Mouse (Mus musculus) embryonic facial prominence, embryonic 15.5 days (tissue): ENCODE results near the gene Slc35g3. TPM values are rescaled to one million over a fixed set of nuclear protein-coding genes. Genes with fewer than 3 reads are reported as not detected.
"Not testable (repeated sequence)": the region's sequence is repeated elsewhere in the genome, so short reads cannot be mapped to it uniquely, and the experiment has no call there.

ENCODE experiments used
- ATAC-seq: fragments of 200-750 bp; cut with Nextera tagmentation; 2 replicates; pipeline ENCODE4 v1.8.0; 2017; ENCODE audit warnings: low read depth, moderate TSS enrichment; ENCODE audit not compliant: insufficient number of reproducible peaks, low FRiP score, low TSS enrichment
- H3K27ac ChIP-seq: fragments of 300-500 bp; sonication (generic); replicated peaks from 2 replicates; pipeline ENCODE4 v1.5.1; 2015; ENCODE audit warnings: mild to moderate bottlenecking, inconsistent platforms
- H3K27me3 ChIP-seq: fragments of 300-500 bp; sonication (generic); 2 replicates; pipeline ENCODE4 v1.6.1; 2015; ENCODE audit warnings: inconsistent platforms
- H3K36me3 ChIP-seq: fragments of 300-500 bp; sonication (generic); 2 replicates; pipeline ENCODE4 v1.6.1; 2015; ENCODE audit warnings: mild to moderate bottlenecking, inconsistent platforms
- H3K4me1 ChIP-seq: fragments of 300-500 bp; sonication (generic); 2 replicates; pipeline ENCODE4 v1.6.1; 2015; ENCODE audit warnings: inconsistent platforms
- H3K4me2 ChIP-seq: fragments of 300-500 bp; sonication (generic); replicated peaks from 2 replicates; pipeline ENCODE4 v1.6.1; 2015; ENCODE audit warnings: mild to moderate bottlenecking, inconsistent platforms
- H3K4me3 ChIP-seq: fragments of 300-500 bp; sonication (generic); replicated peaks from 2 replicates; pipeline ENCODE4 v1.5.1; 2015; ENCODE audit warnings: mild to moderate bottlenecking, inconsistent platforms
- H3K9ac ChIP-seq: fragments of 300-500 bp; sonication (generic); 2 replicates; pipeline ENCODE4 v1.6.1; 2015; ENCODE audit warnings: inconsistent platforms
- H3K9me3 ChIP-seq: fragments of 300-500 bp; sonication (generic); replicated peaks from 2 replicates; pipeline ENCODE4 v1.6.1; 2016; ENCODE audit warnings: inconsistent platforms
- WGBS: fragments of 180-500 bp; shearing (Covaris S2); methylation state at CpG from one replicate; pipeline ENCODE4 v1.1.7; 2015; 5-methylcytosine and 5-hydroxymethylcytosine counted together
- polyA plus RNA-seq: library from polyadenylated mRNA; unstranded; fragments of >200 nt; fragmentation: Nextera tagmentation; extraction: Ambion mirVana; gene quantifications from 2 replicates; pipeline ENCODE4 v1.2.1, GENCODE M21; 2015

Gene Slc35g3
- polyA plus RNA-seq, 1 experiment from 2014 or later: 0.15 TPM

- no peak overlapping the region for H3K27ac ChIP-seq
- no peak overlapping the region for H3K9ac ChIP-seq
- ATAC-seq: no peak
- no peak overlapping the region for H3K4me3 ChIP-seq
- H3K4me2 ChIP-seq: no peak overlapping the region
- H3K4me1 ChIP-seq: peaks cover 29% of the 10 kb centered on the region
- H3K27me3 ChIP-seq: no peaks in the 10 kb centered on the region
- no peaks in the 10 kb centered on the region for H3K9me3 ChIP-seq
- peaks cover 6% of the 10 kb centered on the region for H3K36me3 ChIP-seq
Measured at GRCm38 (mm10) chr11:69752686-69753085, 9.1 kb downstream of the Slc35g3 start.

GRCm38 (mm10) chr11:69751635-69752034 lies 10.1 kb downstream of the Slc35g3 start:
- Histone ChIP-seq H3K27ac (no peak overlapping the region), H3K4me2 (no peak overlapping the region), H3K4me1 (peaks cover 23% of the 10 kb centered on the region), H3K4me3 (no peak overlapping the region), H3K9ac (no peak overlapping the region), H3K27me3 (no peaks in the 10 kb centered on the region), H3K36me3 (peaks cover 15% of the 10 kb centered on the region), H3K9me3 (no peaks in the 10 kb centered on the region)
- no peak for ATAC-seq
- 77% methylated on average over 3 of the region's 3 CpGs for WGBS

GRCm38 (mm10) chr11:69731408-69731807 lies 30.4 kb downstream of the Slc35g3 start:
- not testable (repeated sequence) for H3K9ac ChIP-seq, H3K27ac ChIP-seq, H3K4me3 ChIP-seq, H3K9me3 ChIP-seq, H3K27me3 ChIP-seq, ATAC-seq, H3K4me2 ChIP-seq, H3K4me1 ChIP-seq
- peaks cover 32% of the 10 kb centered on the region for H3K36me3 ChIP-seq
- WGBS: 89% methylated on average over 2 of the region's 3 CpGs

DNA sequence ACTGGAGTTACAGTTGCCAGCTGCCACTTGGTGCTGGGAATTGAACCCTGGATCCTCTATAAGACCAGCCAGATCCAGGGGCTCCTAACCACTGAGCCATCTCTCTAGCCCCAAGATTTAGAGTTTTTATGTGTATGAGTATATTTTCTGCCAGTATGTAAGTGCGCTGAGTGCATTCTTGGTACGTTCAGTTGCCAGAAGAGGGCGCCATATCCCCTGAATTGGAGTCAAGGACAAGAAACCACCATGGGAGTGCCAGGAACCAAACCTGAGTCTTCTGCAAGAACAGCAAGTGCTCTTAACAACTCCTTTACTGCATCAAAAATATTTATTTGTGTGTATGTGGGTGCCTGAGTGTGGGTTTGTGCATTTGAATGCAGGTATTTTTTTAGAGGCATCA lies 32.7 kb downstream of the Slc35g3 start:
- H3K27ac ChIP-seq: no peak overlapping the region
- no peak overlapping the region for H3K9ac ChIP-seq
- H3K27me3 ChIP-seq: no peaks in the 10 kb centered on the region
- no peaks in the 10 kb centered on the region for H3K9me3 ChIP-seq
- ATAC-seq: no peak
- no peak overlapping the region for H3K4me3 ChIP-seq
- WGBS: 18% methylated on average over 3 of the region's 3 CpGs
- H3K4me1 ChIP-seq: no peaks in the 10 kb centered on the region
- H3K36me3 ChIP-seq: peaks cover 8% of the 10 kb centered on the region
- H3K4me2 ChIP-seq: no peak overlapping the region

GRCm38 (mm10) chr11:69725951-69726350 lies 35.8 kb downstream of the Slc35g3 start:
- 37% methylated on average over 5 of the region's 5 CpGs for WGBS
- Histone ChIP-seq H3K9ac (no peak overlapping the region), H3K4me2 (no peak overlapping the region), H3K4me3 (no peak overlapping the region), H3K36me3 (no peaks in the 10 kb centered on the region), H3K4me1 (no peaks in the 10 kb centered on the region), H3K27ac (no peak overlapping the region), H3K9me3 (no peaks in the 10 kb centered on the region), H3K27me3 (no peaks in the 10 kb centered on the region)
- ATAC-seq: no peak

GRCm38 (mm10) chr11:69723074-69723473 lies 38.7 kb downstream of the Slc35g3 start:
- no peaks in the 10 kb centered on the region for H3K27me3 ChIP-seq
- no peak overlapping the region for H3K27ac ChIP-seq
- 42% methylated on average over 2 of the region's 2 CpGs for WGBS
- H3K4me2 ChIP-seq: no peak overlapping the region
- no peak overlapping the region for H3K9ac ChIP-seq
- no peak for ATAC-seq
- H3K4me3 ChIP-seq: no peak overlapping the region
- H3K9me3 ChIP-seq: no peaks in the 10 kb centered on the region
- no peaks in the 10 kb centered on the region for H3K36me3 ChIP-seq
- no peaks in the 10 kb centered on the region for H3K4me1 ChIP-seq

DNA sequence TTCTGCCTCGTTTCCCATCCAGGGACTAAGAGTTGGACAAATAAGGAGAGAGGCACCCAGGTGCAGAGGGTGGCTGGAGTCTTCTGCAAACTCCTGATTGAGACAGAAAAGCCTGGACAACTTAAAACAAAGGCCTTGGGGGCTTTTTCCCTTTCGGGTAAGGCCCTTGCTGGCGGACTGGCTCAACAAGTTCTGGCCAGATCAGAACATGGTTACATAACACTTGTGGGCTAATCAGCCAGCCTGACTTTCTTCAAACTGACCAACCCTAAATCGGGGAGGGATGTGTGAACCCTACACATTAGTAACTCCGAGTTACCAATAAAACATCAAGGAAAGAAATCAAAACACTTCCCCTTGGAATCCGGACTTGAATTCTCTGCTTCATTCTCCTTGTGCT lies 40.9 kb downstream of the Slc35g3 start:
- WGBS: 63% methylated on average over 6 of the region's 6 CpGs
- no peak overlapping the region for H3K9ac ChIP-seq
- ATAC-seq: no peak

GRCm38 (mm10) chr11:69719423-69719822 lies 42.3 kb downstream of the Slc35g3 start:
- Histone ChIP-seq H3K4me1 (0 out of 2 replicates have a peak, but pooled peaks cover 5% of the 10 kb centered on the region), H3K4me2 (no peak overlapping the region), H3K4me3 (no peak overlapping the region), H3K27ac (no peak overlapping the region), H3K27me3 (no peaks in the 10 kb centered on the region), H3K9ac (no peak overlapping the region), H3K36me3 (no peaks in the 10 kb centered on the region), H3K9me3 (no peaks in the 10 kb centered on the region)
- WGBS: 74% methylated on average over 6 of the region's 6 CpGs
- ATAC-seq: no peak

More for the DNA sequence above, 40.9 kb downstream of the Slc35g3 start:
- H3K9me3 ChIP-seq: no peaks in the 10 kb centered on the region
- H3K4me2 ChIP-seq: no peak overlapping the region
- no peak overlapping the region for H3K27ac ChIP-seq
- no peak overlapping the region for H3K4me3 ChIP-seq
- no peaks in the 10 kb centered on the region for H3K27me3 ChIP-seq
- H3K36me3 ChIP-seq: no peaks in the 10 kb centered on the region
- no peaks in the 10 kb centered on the region for H3K4me1 ChIP-seq

DNA sequence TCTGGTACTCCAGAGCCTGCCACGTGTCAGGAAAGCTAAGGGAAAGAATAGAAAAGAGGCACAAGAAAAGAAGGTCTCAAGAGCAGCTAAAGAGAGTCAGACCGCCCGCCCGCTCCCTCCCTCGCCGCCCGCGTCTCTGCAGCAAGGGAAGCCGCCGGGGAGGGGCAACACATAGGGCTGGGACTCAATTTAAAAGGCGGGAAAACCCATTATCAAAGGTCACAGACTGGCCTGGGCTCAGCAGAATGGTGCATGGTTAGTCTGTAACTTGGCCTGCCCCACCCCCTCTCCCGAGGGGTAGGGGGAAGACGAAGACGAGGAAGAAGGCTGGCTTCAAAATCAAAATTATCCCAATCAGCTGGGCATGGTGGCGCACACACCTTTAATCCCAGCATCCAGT lies 43.1 kb downstream of the Slc35g3 start:
- no peak for ATAC-seq
- no peaks in the 10 kb centered on the region for H3K9me3 ChIP-seq
- no peaks in the 10 kb centered on the region for H3K36me3 ChIP-seq
- no peak overlapping the region for H3K4me3 ChIP-seq
- no peaks in the 10 kb centered on the region for H3K27me3 ChIP-seq
- WGBS: 26% methylated on average over 15 of the region's 15 CpGs
- H3K4me1 ChIP-seq: 0 out of 2 replicates have a peak, but pooled peaks cover 5% of the 10 kb centered on the region
- H3K4me2 ChIP-seq: 0 out of 2 replicates have a peak overlapping the region, but pooled peaks have one; percentile 8
- H3K27ac ChIP-seq: no peak overlapping the region
- no peak overlapping the region for H3K9ac ChIP-seq

DNA sequence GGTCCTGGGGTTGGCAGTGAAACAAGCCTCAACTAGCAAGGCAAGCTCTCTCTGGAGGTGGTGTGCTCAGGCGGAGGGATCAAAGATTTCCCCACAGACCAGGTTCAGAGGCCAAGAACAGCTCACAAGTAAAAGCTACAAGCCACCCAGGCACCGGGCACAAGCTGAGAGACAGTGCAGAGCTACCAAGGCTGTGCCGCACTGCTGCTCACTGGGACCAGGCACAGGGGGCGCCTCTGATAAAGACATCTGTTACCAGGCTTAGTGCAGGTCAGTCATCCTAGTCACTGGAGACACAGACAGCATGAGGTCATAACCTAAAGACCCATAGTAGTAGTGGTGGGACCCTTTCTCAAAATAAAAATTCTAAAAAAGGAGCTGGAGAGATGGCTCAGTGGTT lies 44.8 kb downstream of the Slc35g3 start:
- H3K4me2 ChIP-seq: no peak overlapping the region
- no peak overlapping the region for H3K27ac ChIP-seq
- no peaks in the 10 kb centered on the region for H3K9me3 ChIP-seq
- no peak overlapping the region for H3K9ac ChIP-seq
- ATAC-seq: no peak
- WGBS: 70% methylated on average over 4 of the region's 4 CpGs
- H3K27me3 ChIP-seq: no peaks in the 10 kb centered on the region
- 0 out of 2 replicates have a peak, but pooled peaks cover 5% of the 10 kb centered on the region for H3K4me1 ChIP-seq
- H3K4me3 ChIP-seq: no peak overlapping the region
- no peaks in the 10 kb centered on the region for H3K36me3 ChIP-seq

DNA sequence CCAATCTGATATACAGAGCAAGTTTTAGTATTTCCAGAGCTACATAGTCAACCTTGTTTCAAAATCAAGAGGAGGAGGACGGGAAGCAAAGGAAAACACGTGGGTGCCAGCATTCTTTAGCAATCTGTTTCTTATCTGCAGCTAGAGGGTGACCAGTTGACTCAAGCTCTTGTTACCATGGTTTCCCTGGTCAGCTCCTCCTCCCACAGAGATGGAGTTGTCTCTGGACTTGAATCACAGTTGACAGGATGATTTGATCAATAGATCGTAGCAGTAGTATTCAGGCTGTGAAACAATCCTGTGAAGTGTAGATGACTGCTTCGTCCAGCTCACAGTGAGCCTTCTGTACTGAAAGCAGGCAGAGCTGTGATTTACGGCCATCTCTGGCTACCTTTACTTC lies 45.8 kb downstream of the Slc35g3 start:
- Histone ChIP-seq H3K27me3 (no peaks in the 10 kb centered on the region), H3K4me2 (no peak overlapping the region), H3K9ac (no peak overlapping the region), H3K27ac (no peak overlapping the region), H3K9me3 (no peaks in the 10 kb centered on the region), H3K4me1 (0 out of 2 replicates have a peak, but pooled peaks cover 5% of the 10 kb centered on the region), H3K36me3 (no peaks in the 10 kb centered on the region), H3K4me3 (no peak overlapping the region)
- ATAC-seq: no peak
- WGBS: 26% methylated on average over 5 of the region's 5 CpGs

GRCm38 (mm10) chr11:69715482-69715881 lies 46.3 kb downstream of the Slc35g3 start:
- 58% methylated on average over 9 of the region's 9 CpGs for WGBS

More at GRCm38 (mm10) chr11:69715482-69715881, 46.3 kb downstream of the Slc35g3 start:
- Histone ChIP-seq H3K27me3 (no peaks in the 10 kb centered on the region), H3K9ac (no peak overlapping the region), H3K27ac (no peak overlapping the region), H3K4me2 (no peak overlapping the region), H3K4me1 (0 out of 2 replicates have a peak, but pooled peaks cover 5% of the 10 kb centered on the region), H3K4me3 (no peak overlapping the region), H3K9me3 (no peaks in the 10 kb centered on the region), H3K36me3 (no peaks in the 10 kb centered on the region)
- no peak for ATAC-seq
